Mouse (Mus musculus): ENCODE measurements at regions not wholly inside any gene's neighbourhood (a gene's known extent, or its start where the extent isn't known, plus 50 kb on each side); places are given as distances from the start of the nearest gene placed in this dataset.
"Not testable (repeated sequence)": the region's sequence is repeated elsewhere in the genome, so short reads cannot be mapped to it uniquely, and the experiment has no call there.

DNA sequence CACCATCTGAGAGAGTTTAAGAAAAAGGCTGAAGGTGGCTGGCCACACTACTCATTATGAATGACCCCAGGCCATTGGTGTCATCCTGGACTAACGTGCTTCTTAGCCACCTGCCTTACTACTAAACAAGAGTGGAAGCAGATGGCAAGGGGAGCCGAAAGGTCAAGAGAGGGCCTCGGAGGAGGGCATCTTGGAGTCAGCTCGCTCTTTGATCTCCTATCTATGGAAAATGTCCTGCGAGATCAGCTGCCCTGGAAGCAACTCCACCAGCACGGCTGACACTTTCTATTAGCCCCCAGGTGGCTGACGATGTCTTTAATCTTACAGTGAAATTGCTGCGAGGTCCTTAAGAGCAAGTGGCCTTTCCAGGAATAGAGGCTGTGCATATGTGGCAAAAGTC, 179.3 kb downstream of the Csl start:
- ATAC-seq (replicated peaks; ENCODE audit: low FRiP score), result no peak
- WGBS, result 32% methylated on average over 8 of the region's 8 CpGs

DNA sequence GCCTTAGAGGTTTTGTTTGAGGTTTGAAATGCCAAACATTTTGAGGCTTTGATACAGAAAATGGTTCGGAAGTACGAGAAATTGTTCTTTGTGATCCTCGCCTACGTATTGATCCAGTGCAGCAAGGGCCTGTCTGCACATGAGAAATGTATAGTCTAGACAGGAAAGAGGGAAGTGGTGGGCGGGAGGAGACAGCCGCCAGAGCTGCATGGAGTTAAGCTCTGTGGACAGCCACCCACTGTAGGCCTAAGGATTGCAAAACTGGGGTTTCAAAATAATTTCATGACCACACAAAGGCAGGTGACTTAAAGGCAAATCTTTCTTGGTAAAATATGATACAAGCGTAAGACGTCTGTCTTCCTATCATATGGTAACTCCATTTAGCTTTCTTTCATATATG, 178.4 kb downstream of the Csl start:
- Histone ChIP-seq H3K4me1 (peaks cover 11% of the 10 kb centered on the region; the same call in 1 of the 2 replicates), H3K36me3 (no peaks in the 10 kb centered on the region), H3K27me3 (no peaks in the 10 kb centered on the region), H3K9ac (no peak overlapping the region), H3K4me3 (replicated peaks) (no peak overlapping the region), H3K9me3 (replicated peaks) (no peaks in the 10 kb centered on the region), H3K27ac (no peak overlapping the region), H3K4me2 (no peak overlapping the region)
- no peak for ATAC-seq (replicated peaks; ENCODE audit: low FRiP score)
- 76% methylated on average over 8 of the region's 8 CpGs for WGBS

More for the DNA sequence above, 179.3 kb downstream of the Csl start:
- H3K4me3 ChIP-seq (replicated peaks), result no peak overlapping the region
- peaks cover 16% of the 10 kb centered on the region; the same call in 1 of the 2 replicates for H3K4me1 ChIP-seq
- no peaks in the 10 kb centered on the region for H3K27me3 ChIP-seq
- H3K4me2 ChIP-seq, result no peak overlapping the region
- no peak overlapping the region for H3K9ac ChIP-seq
- no peak overlapping the region for H3K27ac ChIP-seq
- H3K36me3 ChIP-seq, result no peaks in the 10 kb centered on the region
- no peaks in the 10 kb centered on the region for H3K9me3 ChIP-seq (replicated peaks)

GRCm38 (mm10) chr10:99584855-99585254, 174.6 kb downstream of the Csl start:
- Histone ChIP-seq H3K9me3 (replicated peaks) (no peaks in the 10 kb centered on the region), H3K4me2 (no peak overlapping the region), H3K27ac (no peak overlapping the region), H3K27me3 (no peaks in the 10 kb centered on the region), H3K36me3 (no peaks in the 10 kb centered on the region), H3K9ac (no peak overlapping the region), H3K4me3 (replicated peaks) (no peak overlapping the region), H3K4me1 (0 out of 2 replicates have a peak, but pooled peaks cover 4% of the 10 kb centered on the region)
- no peak for ATAC-seq (replicated peaks; ENCODE audit: low FRiP score)
- WGBS, result 84% methylated on average over 2 of the region's 2 CpGs

GRCm38 (mm10) chr10:99592220-99592619, 167.2 kb downstream of the Csl start:
- no peaks in the 10 kb centered on the region for H3K27me3 ChIP-seq
- peak overlapping the region; percentile 34 for H3K4me2 ChIP-seq
- H3K4me3 ChIP-seq (replicated peaks), result no peak overlapping the region
- H3K4me1 ChIP-seq, result peaks cover 5% of the 10 kb centered on the region; the same call in 1 of the 2 replicates
- H3K9ac ChIP-seq, result no peak overlapping the region
- peak; percentile 88 for ATAC-seq (replicated peaks; ENCODE audit: low FRiP score)
- H3K27ac ChIP-seq, result no peak overlapping the region
- 12% methylated on average over 9 of the region's 9 CpGs for WGBS
- H3K36me3 ChIP-seq, result no peaks in the 10 kb centered on the region
- H3K9me3 ChIP-seq (replicated peaks), result no peaks in the 10 kb centered on the region

- Histone ChIP-seq H3K4me1 (peaks cover 5% of the 10 kb centered on the region; the same call in 1 of the 2 replicates), H3K4me3 (replicated peaks) (no peak overlapping the region), H3K27me3 (no peaks in the 10 kb centered on the region), H3K9ac (no peak overlapping the region), H3K4me2 (no peak overlapping the region), H3K9me3 (replicated peaks) (0 out of 2 replicates have a peak, but pooled peaks cover 4% of the 10 kb centered on the region), H3K36me3 (no peaks in the 10 kb centered on the region), H3K27ac (no peak overlapping the region)
- no peak for ATAC-seq (replicated peaks; ENCODE audit: low FRiP score)
- WGBS, result 78% methylated on average over 14 of the region's 14 CpGs
Observed at GRCm38 (mm10) chr10:99595659-99596058, 163.8 kb downstream of the Csl start.

- not testable (repeated sequence) for H3K27me3 ChIP-seq; H3K36me3 ChIP-seq; H3K9me3 ChIP-seq (replicated peaks); H3K27ac ChIP-seq; H3K9ac ChIP-seq; H3K4me1 ChIP-seq
- ATAC-seq (replicated peaks; ENCODE audit: low FRiP score), result peak; percentile 40; the same call in 1 of the 2 replicates
- Histone ChIP-seq H3K4me2 (peak overlapping the region; percentile 44), H3K4me3 (replicated peaks) (peak overlapping the region; percentile 44)
- WGBS, result 55% methylated on average over 27 of the region's 34 CpGs
Observed at GRCm38 (mm10) chr10:99599142-99600120, 160.0 kb downstream of the Csl start.

DNA sequence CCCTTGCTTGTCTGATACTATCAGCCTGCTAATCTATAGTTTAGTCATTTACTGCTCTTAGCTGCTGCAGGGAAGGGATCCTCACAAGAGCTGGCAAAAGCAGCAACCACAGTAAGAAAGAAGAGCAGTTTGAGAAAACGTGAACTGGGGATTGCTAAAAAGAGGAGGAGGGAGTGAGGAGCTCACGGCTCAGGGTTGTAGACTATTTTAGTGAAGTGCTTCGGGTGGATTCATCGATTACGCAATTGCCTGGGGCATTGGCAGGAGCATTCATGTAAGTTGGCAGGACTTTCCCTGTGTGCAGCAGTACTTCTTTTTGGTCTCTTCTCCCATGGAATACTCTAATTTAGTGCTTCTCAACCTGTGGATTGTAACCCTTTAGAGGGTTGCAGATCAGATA, 157.1 kb downstream of the Csl start:
- 78% methylated on average over 5 of the region's 5 CpGs for WGBS
- ATAC-seq (replicated peaks; ENCODE audit: low FRiP score), result no peak
- Histone ChIP-seq H3K27ac (no peak overlapping the region), H3K27me3 (no peaks in the 10 kb centered on the region), H3K4me2 (no peak overlapping the region), H3K9me3 (replicated peaks) (0 out of 2 replicates have a peak, but pooled peaks cover 4% of the 10 kb centered on the region), H3K4me3 (replicated peaks) (no peak overlapping the region), H3K36me3 (no peaks in the 10 kb centered on the region), H3K4me1 (no peaks in the 10 kb centered on the region), H3K9ac (no peak overlapping the region)

GRCm38 (mm10) chr10:99604172-99604571, 155.3 kb downstream of the Csl start:
- Histone ChIP-seq H3K36me3 (no peaks in the 10 kb centered on the region), H3K4me2 (no peak overlapping the region), H3K9ac (no peak overlapping the region), H3K9me3 (replicated peaks) (no peaks in the 10 kb centered on the region), H3K4me1 (no peaks in the 10 kb centered on the region), H3K4me3 (replicated peaks) (no peak overlapping the region), H3K27ac (no peak overlapping the region), H3K27me3 (no peaks in the 10 kb centered on the region)
- WGBS, result 88% methylated on average over 1 of the region's 1 CpGs
- no peak for ATAC-seq (replicated peaks; ENCODE audit: low FRiP score)

DNA sequence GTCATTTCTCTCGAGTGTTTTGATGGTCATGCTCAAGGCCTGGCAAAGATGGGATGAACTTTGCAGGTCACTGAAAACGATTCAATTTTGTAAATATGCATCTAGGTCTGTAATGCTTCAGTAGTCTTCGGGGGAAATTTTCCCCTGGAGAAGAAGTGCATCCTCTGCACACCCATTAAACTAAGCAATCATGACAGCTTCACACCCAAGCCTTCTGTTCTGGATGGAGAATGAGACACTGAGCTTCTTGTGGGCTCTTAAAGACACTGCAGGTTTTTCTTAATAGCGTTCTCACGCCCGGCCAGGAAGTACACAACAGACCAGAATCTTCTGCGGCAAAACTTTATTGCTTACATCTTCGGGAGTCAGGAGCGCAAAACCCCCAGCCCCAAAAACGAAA, 151.0 kb downstream of the Csl start:
- Histone ChIP-seq H3K36me3 (no peaks in the 10 kb centered on the region), H3K4me3 (replicated peaks) (no peak overlapping the region), H3K4me2 (no peak overlapping the region), H3K9me3 (replicated peaks) (no peaks in the 10 kb centered on the region), H3K27me3 (no peaks in the 10 kb centered on the region), H3K27ac (no peak overlapping the region), H3K4me1 (no peaks in the 10 kb centered on the region), H3K9ac (no peak overlapping the region)
- ATAC-seq (replicated peaks; ENCODE audit: low FRiP score), result no peak
- WGBS, result 93% methylated on average over 10 of the region's 10 CpGs

DNA sequence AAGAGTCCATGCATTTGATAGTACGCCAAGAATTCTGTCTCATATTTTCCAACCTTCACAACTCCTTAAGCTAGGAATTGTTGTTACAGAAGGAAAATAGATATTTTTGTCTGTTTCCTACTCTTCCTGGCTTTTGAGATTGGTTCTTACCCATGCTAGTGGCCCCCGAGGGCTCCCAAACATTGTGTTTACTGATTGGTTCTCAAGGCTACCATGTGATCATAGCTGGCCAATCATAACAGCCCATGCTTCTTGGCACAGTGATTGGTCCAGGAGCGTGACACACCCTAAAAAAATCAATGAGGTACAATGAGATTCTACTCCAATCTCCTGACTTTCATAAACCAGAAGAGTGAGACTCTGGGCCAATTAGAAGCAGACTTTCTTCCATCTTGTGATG, 150.0 kb downstream of the Csl start:
- H3K4me1 ChIP-seq, result no peaks in the 10 kb centered on the region
- H3K9ac ChIP-seq, result no peak overlapping the region
- no peak overlapping the region for H3K4me2 ChIP-seq
- no peak overlapping the region for H3K4me3 ChIP-seq (replicated peaks)
- WGBS, result 93% methylated on average over 3 of the region's 3 CpGs
- no peak overlapping the region for H3K27ac ChIP-seq
- no peak for ATAC-seq (replicated peaks; ENCODE audit: low FRiP score)
- H3K27me3 ChIP-seq, result no peaks in the 10 kb centered on the region
- no peaks in the 10 kb centered on the region for H3K9me3 ChIP-seq (replicated peaks)
- no peaks in the 10 kb centered on the region for H3K36me3 ChIP-seq

GRCm38 (mm10) chr10:99610890-99611289, 148.6 kb downstream of the Csl start:
- H3K27me3 ChIP-seq, result no peaks in the 10 kb centered on the region
- ATAC-seq (replicated peaks; ENCODE audit: low FRiP score), result no peak
- 83% methylated on average over 4 of the region's 4 CpGs for WGBS
- H3K4me1 ChIP-seq, result no peaks in the 10 kb centered on the region
- H3K36me3 ChIP-seq, result no peaks in the 10 kb centered on the region
- H3K4me2 ChIP-seq, result no peak overlapping the region
- H3K9ac ChIP-seq, result no peak overlapping the region
- no peaks in the 10 kb centered on the region for H3K9me3 ChIP-seq (replicated peaks)
- no peak overlapping the region for H3K4me3 ChIP-seq (replicated peaks)
- no peak overlapping the region for H3K27ac ChIP-seq

DNA sequence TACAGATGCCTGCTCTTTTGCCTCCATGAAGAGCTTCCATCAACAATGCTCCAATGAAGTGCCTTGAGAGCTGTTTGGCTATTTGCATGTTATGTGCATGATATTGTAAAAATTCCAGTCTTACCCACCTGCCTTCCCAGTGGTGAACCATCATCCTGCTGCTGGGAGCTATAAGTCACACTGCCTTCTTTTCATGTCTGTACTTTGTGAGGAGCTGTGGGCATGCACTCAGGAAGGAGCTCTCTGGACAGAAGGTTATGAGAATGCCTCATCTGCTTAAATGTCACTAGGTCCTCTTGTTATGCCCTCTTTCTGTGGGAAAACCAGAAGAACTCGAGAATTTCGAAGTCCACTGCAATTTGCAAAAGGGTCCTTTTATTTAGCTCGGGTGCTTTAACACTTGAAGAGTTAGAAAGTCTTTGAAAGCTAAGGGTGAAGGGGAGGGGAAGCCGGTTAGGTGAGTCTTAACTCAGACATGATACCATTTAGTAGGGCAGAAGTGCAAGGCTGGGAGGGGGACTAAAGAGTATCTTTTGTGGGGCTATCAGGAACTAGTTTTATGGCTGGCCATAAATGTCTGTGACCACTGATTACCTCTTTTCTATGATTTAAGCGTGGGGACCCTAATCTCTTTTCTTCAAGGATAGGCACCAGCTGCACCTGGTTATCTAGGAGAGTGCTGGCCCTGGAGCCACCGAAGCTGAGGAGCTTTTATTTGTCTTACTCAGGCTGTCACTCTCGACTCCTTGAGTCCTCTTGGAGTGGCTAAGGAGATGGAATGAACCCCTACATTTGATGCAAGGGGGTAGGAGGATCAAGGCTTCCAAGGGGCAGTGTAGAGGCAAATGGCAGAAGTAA, 144.8 kb downstream of the Csl start:
- Histone ChIP-seq H3K9me3 (replicated peaks) (no peaks in the 10 kb centered on the region), H3K4me1 (0 out of 2 replicates have a peak, but pooled peaks cover 5% of the 10 kb centered on the region), H3K9ac (no peak overlapping the region), H3K36me3 (no peaks in the 10 kb centered on the region), H3K4me3 (replicated peaks) (no peak overlapping the region), H3K4me2 (no peak overlapping the region), H3K27me3 (no peaks in the 10 kb centered on the region), H3K27ac (no peak overlapping the region)
- 20% methylated on average over 7 of the region's 7 CpGs for WGBS
- ATAC-seq (replicated peaks; ENCODE audit: low FRiP score), result no peak

All from kidney, embryonic 15.5 days (tissue).